Mouse (Mus musculus) T-cell, adult 2 months (primary cell): ENCODE measurements around the gene Dst.
A peak's percentile ranks its signal among the peaks of the same experiment; 100 is the strongest.

ENCODE experiments used
- DNase-seq: peaks from one replicate; pipeline ENCODE4 v3.0.0; 2022; ENCODE audit warnings: low spot score

Dst gene

GRCm38 (mm10) chr1:34238231-34238630, 330.2 kb downstream of the Dst start:
- no peak for DNase-seq

- DNase-seq: no peak
These were observed 336.7 kb downstream of the Dst start for GRCm38 (mm10) chr1:34244678-34245077.

- no peak for DNase-seq
These were observed 338.1 kb downstream of the Dst start for GRCm38 (mm10) chr1:34245951-34246641.

GRCm38 (mm10) chr1:34246642-34246987, 338.6 kb downstream of the Dst start:
- DNase-seq: no peak

GRCm38 (mm10) chr1:34251137-34251536, 343.1 kb downstream of the Dst start:
- DNase-seq: peak; percentile 34

- no peak for DNase-seq
These were observed 344.2 kb downstream of the Dst start for GRCm38 (mm10) chr1:34252267-34252666.

- DNase-seq: no peak
These were observed 345.9 kb downstream of the Dst start for GRCm38 (mm10) chr1:34253876-34254275.

GRCm38 (mm10) chr1:34259898-34260297, 351.9 kb downstream of the Dst start:
- no peak for DNase-seq

- DNase-seq: no peak
These were observed 353.0 kb downstream of the Dst start for GRCm38 (mm10) chr1:34261011-34261410.

- DNase-seq: no peak
These were observed 360.5 kb downstream of the Dst start for GRCm38 (mm10) chr1:34268520-34268919.

- DNase-seq: no peak
These were observed 361.6 kb downstream of the Dst start for GRCm38 (mm10) chr1:34269578-34269977.

GRCm38 (mm10) chr1:34273922-34274321, 365.9 kb downstream of the Dst start:
- no peak for DNase-seq

- DNase-seq: no peak
These were observed 367.8 kb downstream of the Dst start for GRCm38 (mm10) chr1:34275787-34276186.

GRCm38 (mm10) chr1:34276756-34277155, 368.7 kb downstream of the Dst start:
- DNase-seq: no peak

GRCm38 (mm10) chr1:34277259-34277658, 369.2 kb downstream of the Dst start:
- DNase-seq: no peak

GRCm38 (mm10) chr1:34283502-34283901, 375.5 kb downstream of the Dst start:
- DNase-seq: no peak

- DNase-seq: no peak
These were observed 377.0 kb downstream of the Dst start for GRCm38 (mm10) chr1:34284979-34285378.

- no peak for DNase-seq
These were observed 379.7 kb downstream of the Dst start for GRCm38 (mm10) chr1:34287731-34288130.

- DNase-seq: no peak
These were observed 380.2 kb downstream of the Dst start for GRCm38 (mm10) chr1:34288181-34288580.

GRCm38 (mm10) chr1:34288721-34289471, 380.9 kb downstream of the Dst start:
- no peak for DNase-seq

- DNase-seq: no peak
These were observed 381.4 kb downstream of the Dst start for GRCm38 (mm10) chr1:34289472-34289748.

- no peak for DNase-seq
These were observed 382.3 kb downstream of the Dst start for GRCm38 (mm10) chr1:34290321-34290720.

GRCm38 (mm10) chr1:34293198-34293597, 385.2 kb downstream of the Dst start:
- DNase-seq: no peak

GRCm38 (mm10) chr1:34297636-34298035, 389.6 kb downstream of the Dst start:
- DNase-seq: no peak
